Mouse (Mus musculus): Measurements from ENCODE around the gene Trem2. TPM values are rescaled to one million over a fixed set of nuclear protein-coding genes. Genes with fewer than 3 reads are reported as not detected.

The Trem2 gene
- not detected for total RNA-seq (2023)

GRCm38 (mm10) chr17:48346231-48346630 lies at the start of gene Trem2:
Trem2 (plus strand) TSS chr17:48346401.

GRCm38 (mm10) chr17:48299203-48299602 lies 47.0 kb upstream of the Trem2 start, which contains the start of gene Treml2:
Treml2 (plus strand) TSS chr17:48299498.

GRCm38 (mm10) chr17:48315905-48316579 lies 30.2 kb upstream of the Trem2 start, which contains the start of gene B430306N03Rik:
B430306N03Rik (plus strand) TSS chr17:48316141.

GRCm38 (mm10) chr17:48359616-48360015 lies 13.4 kb downstream of the Trem2 start, which contains the start of gene Treml1:
Treml1 (plus strand) TSS chr17:48359916.

Other genes with a start within 250 kb of the Trem2 start
- not detected for gene 9830107B12Rik, start 200.1 kb upstream of the Trem2 start, total RNA-seq (2023)
- under 1 TPM in 1 of 2 experiments, not detected in 1; 0.79 TPM for gene A530064D06Rik, start 179.1 kb upstream of the Trem2 start, total RNA-seq (2023)
- gene Trem1, start 113.6 kb upstream of the Trem2 start, total RNA-seq (2023), result under 1 TPM in 1 of 2 experiments, not detected in 1; 0.23 TPM
- gene Trem3, start 98.6 kb upstream of the Trem2 start, total RNA-seq (2023), result not detected
- gene Treml4, start 82.1 kb upstream of the Trem2 start, total RNA-seq (2023), result 1 to 10 TPM; 1.7 to 3.4 TPM
- 10 to 100 TPM; 80.4 to 94.4 TPM for gene Treml2, start 46.9 kb upstream of the Trem2 start, total RNA-seq (2023)
- gene B430306N03Rik, start 30.3 kb upstream of the Trem2 start, total RNA-seq (2023), result 1 to 10 TPM; 6.5 to 7.4 TPM
- not detected for gene Treml1, start 13.5 kb downstream of the Trem2 start, total RNA-seq (2023)
- 10 to 100 TPM; 71.0 to 76.6 TPM for gene Nfya, start 63.5 kb downstream of the Trem2 start, total RNA-seq (2023)
- gene Oard1, start 63.6 kb downstream of the Trem2 start, total RNA-seq (2023), result 10 to 100 TPM; 29.3 to 30.7 TPM
- gene Apobec2, start 86.5 kb downstream of the Trem2 start, total RNA-seq (2023), result 1 to 10 TPM; 2.7 to 5.7 TPM
- 1 to 10 TPM; 1.3 to 2.2 TPM for gene Tspo2, start 105.1 kb downstream of the Trem2 start, total RNA-seq (2023)
- gene Unc5cl, start 108.5 kb downstream of the Trem2 start, total RNA-seq (2023), result 10 to 100 TPM; 18.4 to 18.6 TPM